In the genomic region with DNA sequence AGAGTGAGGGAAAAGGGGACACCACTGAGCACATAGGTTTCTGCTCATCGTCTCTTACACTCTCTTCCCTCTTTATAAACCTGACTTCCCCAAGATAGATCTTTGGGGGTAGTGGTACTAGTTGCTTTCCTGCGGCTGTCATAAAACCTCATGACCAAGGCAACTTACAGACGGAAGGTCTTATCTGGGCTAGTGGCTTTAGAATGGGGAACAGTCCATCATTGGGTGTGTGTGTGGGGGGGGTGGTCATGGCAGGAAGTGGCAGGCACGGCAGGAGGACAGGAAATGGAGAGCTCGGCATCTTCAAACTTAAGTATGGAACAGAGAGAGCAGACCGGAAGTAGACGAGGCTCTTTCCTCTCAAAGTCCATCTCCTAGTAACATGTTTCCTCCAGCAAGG, we compare ENCODE assay signal across 24 mouse cellular contexts. TPM values are rescaled to one million over a fixed set of nuclear protein-coding genes. Genes with fewer than 3 reads are reported as not detected.
DNase-seq lines count a peak whose midpoint lies in the region; ATAC-seq and TF ChIP-seq lines count a peak whose summit lies in the region.
"Had no signal": no experiment of that assay in that cellular context is flagged by ENCODE, and none has a peak within 500 bp of the region (broad histone marks: within the 10 kb centered on the region; RNA-seq: fewer than 3 reads in every experiment).

No protein-coding gene starts in this region.

- no peaks in the 10 kb centered on the region for H3K27me3 ChIP-seq in midbrain, embryonic 11.5 days (ENCODE audit: control insufficient read depth, insufficient read depth, low read length)
- H3K27me3 ChIP-seq in midbrain, embryonic 15.5 days (replicated peaks) = no peaks in the 10 kb centered on the region
- H3K27me3 ChIP-seq in stomach, postnatal 0 days (ENCODE audit: control insufficient read depth, insufficient read depth, low read length) = no peaks in the 10 kb centered on the region
- no peaks in the 10 kb centered on the region for H3K27me3 ChIP-seq in forebrain, embryonic 14.5 days (replicated peaks; ENCODE audit: control insufficient read depth, insufficient read depth, low read length)
- H3K27me3 ChIP-seq: embryonic facial prominence, embryonic 13.5 days; embryonic facial prominence, embryonic 15.5 days; forebrain, embryonic 12.5 days; forebrain, embryonic 15.5 days had no signal

- 91% methylated on average over 7 of the region's 7 CpGs for WGBS in midbrain, embryonic 11.5 days
- 94% methylated on average over 7 of the region's 7 CpGs for WGBS in midbrain, embryonic 15.5 days
- WGBS in stomach, postnatal 0 days = 89% methylated on average over 7 of the region's 7 CpGs
- 90% methylated on average over 7 of the region's 7 CpGs for WGBS in forebrain, embryonic 14.5 days

- H3K36me3 ChIP-seq in midbrain, embryonic 11.5 days (ENCODE audit: control insufficient read depth, insufficient read depth, low read length) = no peaks in the 10 kb centered on the region
- H3K36me3 ChIP-seq in midbrain, embryonic 15.5 days (replicated peaks) = no peaks in the 10 kb centered on the region
- no peaks in the 10 kb centered on the region for H3K36me3 ChIP-seq in stomach, postnatal 0 days (ENCODE audit: control insufficient read depth, insufficient read depth, low read length)
- H3K36me3 ChIP-seq in forebrain, embryonic 14.5 days (ENCODE audit: control insufficient read depth, insufficient read depth, low read length) = no peaks in the 10 kb centered on the region
- H3K36me3 ChIP-seq: embryonic facial prominence, embryonic 13.5 days; embryonic facial prominence, embryonic 15.5 days; forebrain, embryonic 10.5 days; forebrain, embryonic 12.5 days; forebrain, embryonic 15.5 days had no signal

- H3K9me3 ChIP-seq in midbrain, embryonic 11.5 days (ENCODE audit: control insufficient read depth, low read length) = no peaks in the 10 kb centered on the region
- no peaks in the 10 kb centered on the region for H3K9me3 ChIP-seq in midbrain, embryonic 15.5 days
- no peaks in the 10 kb centered on the region for H3K9me3 ChIP-seq in stomach, postnatal 0 days (ENCODE audit: control insufficient read depth, low read length)
- H3K9me3 ChIP-seq in forebrain, embryonic 14.5 days (replicated peaks; ENCODE audit: control insufficient read depth, low read length) = no peaks in the 10 kb centered on the region
- H3K9me3 ChIP-seq: embryonic facial prominence, embryonic 13.5 days; embryonic facial prominence, embryonic 15.5 days; forebrain, embryonic 10.5 days; forebrain, embryonic 12.5 days; forebrain, embryonic 15.5 days had no signal

- H3K9ac ChIP-seq in midbrain, embryonic 11.5 days (ENCODE audit: low read length) = no peak overlapping the region
- no peak overlapping the region for H3K9ac ChIP-seq in midbrain, embryonic 15.5 days
- H3K9ac ChIP-seq in stomach, postnatal 0 days (ENCODE audit: low read length) = no peak overlapping the region
- no peak overlapping the region for H3K9ac ChIP-seq in forebrain, embryonic 14.5 days (ENCODE audit: low read length)
- H3K9ac ChIP-seq: embryonic facial prominence, embryonic 13.5 days; embryonic facial prominence, embryonic 15.5 days; forebrain, embryonic 12.5 days; forebrain, embryonic 15.5 days had no signal

- DNase-seq in midbrain, embryonic 11.5 days (ENCODE audit: low spot score, missing footprints) = peak; percentile 44
- no peak for DNase-seq in stomach, postnatal 0 days (ENCODE audit: low spot score)
- no peak for DNase-seq in kidney, adult 9 months
- DNase-seq in forebrain, embryonic 14.5 days (ENCODE audit: low spot score) = no peak
- DNase-seq: adrenal gland, adult 8-10 months; adrenal gland, postnatal 14 days; adrenal gland, postnatal 36 days; cerebellum, adult 11-12 months; cerebellum, adult 2 months; cerebellum, adult 9-10 months; cerebellum, postnatal 10 days; cerebellum, postnatal 25 days; embryo, embryonic 11 days had no signal

- no peak for TF ChIP-seq CTCF in stomach, postnatal 0 days (IDR thresholded peaks at IDR 0.05; ENCODE audit: low read depth)

- no peaks in the 10 kb centered on the region for H3K4me1 ChIP-seq in midbrain, embryonic 11.5 days (ENCODE audit: control insufficient read depth, insufficient read depth, low read length)
- peaks cover 7% of the 10 kb centered on the region; the same call in 1 of the 2 replicates for H3K4me1 ChIP-seq in midbrain, embryonic 15.5 days
- H3K4me1 ChIP-seq in stomach, postnatal 0 days (replicated peaks; ENCODE audit: control insufficient read depth, insufficient read depth) = no peaks in the 10 kb centered on the region
- no peaks in the 10 kb centered on the region for H3K4me1 ChIP-seq in forebrain, embryonic 14.5 days (ENCODE audit: control insufficient read depth, insufficient read depth, low read length)
- H3K4me1 ChIP-seq: embryonic facial prominence, embryonic 15.5 days; forebrain, embryonic 15.5 days had no signal

- H3K4me2 ChIP-seq in midbrain, embryonic 11.5 days = no peak overlapping the region
- H3K4me2 ChIP-seq in midbrain, embryonic 15.5 days = no peak overlapping the region
- no peak overlapping the region for H3K4me2 ChIP-seq in stomach, postnatal 0 days (replicated peaks; ENCODE audit: low read depth)
- no peak overlapping the region for H3K4me2 ChIP-seq in forebrain, embryonic 14.5 days (ENCODE audit: low read length)
- H3K4me2 ChIP-seq: embryonic facial prominence, embryonic 13.5 days; embryonic facial prominence, embryonic 15.5 days; forebrain, embryonic 12.5 days; forebrain, embryonic 15.5 days had no signal

- no peak for ATAC-seq in midbrain, embryonic 11.5 days (ENCODE audit: low FRiP score)
- no peak for ATAC-seq in midbrain, embryonic 15.5 days (replicated peaks)
- peak; percentile 61 for ATAC-seq in common myeloid progenitor, adult 5-6 weeks (replicated peaks; ENCODE audit: low read depth, poor library complexity, severe bottlenecking)
- ATAC-seq in megakaryocyte, adult 5-6 weeks (ENCODE audit: poor library complexity, severe bottlenecking) = peak; percentile 70
- no peak for ATAC-seq in stomach, postnatal 0 days (ENCODE audit: low FRiP score, low TSS enrichment)
- ATAC-seq in forebrain, embryonic 14.5 days = no peak
- ATAC-seq: activated CD4-positive, CD25-positive, alpha-beta regulatory T cell, adult 4 months; forebrain, embryonic 15.5 days; Patski had no signal

- no peak for TF ChIP-seq EP300 in stomach, postnatal 0 days (optimal IDR thresholded peaks at IDR 0.05)

- H3K27ac ChIP-seq in midbrain, embryonic 11.5 days (ENCODE audit: low read depth, low read length) = no peak overlapping the region
- no peak overlapping the region for H3K27ac ChIP-seq in midbrain, embryonic 15.5 days
- H3K27ac ChIP-seq in stomach, postnatal 0 days (replicated peaks) = no peak overlapping the region
- H3K27ac ChIP-seq in forebrain, embryonic 14.5 days (ENCODE audit: low read depth, low read length) = no peak overlapping the region
- H3K27ac ChIP-seq: embryonic facial prominence, embryonic 13.5 days; embryonic facial prominence, embryonic 15.5 days; forebrain, embryonic 10.5 days; forebrain, embryonic 12.5 days; forebrain, embryonic 15.5 days had no signal

- H3K4me3 ChIP-seq in midbrain, embryonic 11.5 days (ENCODE audit: low read depth, low read length) = no peak overlapping the region
- H3K4me3 ChIP-seq in midbrain, embryonic 15.5 days = no peak overlapping the region
- H3K4me3 ChIP-seq in stomach, postnatal 0 days (ENCODE audit: low read depth, low read length) = no peak overlapping the region
- H3K4me3 ChIP-seq in forebrain, embryonic 14.5 days (ENCODE audit: low read depth, low read length) = no peak overlapping the region
- H3K4me3 ChIP-seq: embryonic facial prominence, embryonic 13.5 days; embryonic facial prominence, embryonic 15.5 days; erythroblast, embryonic 14.5 days; forebrain, embryonic 10.5 days; forebrain, embryonic 12.5 days; forebrain, embryonic 15.5 days had no signal

RNA-seq across cellular contexts. Expression of gene Glrx5, which starts 32.6 kb away (rescaled TPM):
- 186 and 197 TPM in 2 replicates for polyA plus RNA-seq in midbrain, embryonic 11.5 days (2014; fragmentation: Nextera tagmentation; extraction: Ambion mirVana)
- 143 and 144 TPM in 2 replicates for polyA plus RNA-seq in midbrain, embryonic 15.5 days (2015; fragmentation: Nextera tagmentation; extraction: Ambion mirVana)
- total RNA-seq in common myeloid progenitor, adult 5-6 weeks (2017) = 30.1 and 42.8 TPM in 2 replicates
- total RNA-seq in megakaryocyte, adult 5-6 weeks (2015) = 24.8 and 35.1 TPM in 2 replicates
- 10.0 and 10.7 TPM in 2 replicates for total RNA-seq in megakaryocyte, adult 5-6 weeks (2017)
- 125 and 134 TPM in 2 replicates for polyA plus RNA-seq in stomach, postnatal 0 days (2015; fragmentation: Nextera tagmentation; extraction: Ambion mirVana)
- polyA plus RNA-seq in forebrain, embryonic 14.5 days (2014; fragmentation: Nextera tagmentation; extraction: Ambion mirVana) = 154 and 173 TPM in 2 replicates

RNA-seq across cellular contexts. Expression of gene Syne3, which starts 55.5 kb away (rescaled TPM):
- polyA plus RNA-seq in midbrain, embryonic 11.5 days (2014; fragmentation: Nextera tagmentation; extraction: Ambion mirVana) = 0.10 TPM in 1 of 2 replicates, not detected in the other
- 0.40 and 0.49 TPM in 2 replicates for polyA plus RNA-seq in midbrain, embryonic 15.5 days (2015; fragmentation: Nextera tagmentation; extraction: Ambion mirVana)
- 23.0 and 25.3 TPM in 2 replicates for total RNA-seq in common myeloid progenitor, adult 5-6 weeks (2017)
- total RNA-seq in megakaryocyte, adult 5-6 weeks (2015) = 14.1 and 17.8 TPM in 2 replicates
- 26.9 and 28.4 TPM in 2 replicates for total RNA-seq in megakaryocyte, adult 5-6 weeks (2017)
- 0.62 and 0.72 TPM in 2 replicates for polyA plus RNA-seq in stomach, postnatal 0 days (2015; fragmentation: Nextera tagmentation; extraction: Ambion mirVana)
- 0.08 and 0.22 TPM in 2 replicates for polyA plus RNA-seq in forebrain, embryonic 14.5 days (2014; fragmentation: Nextera tagmentation; extraction: Ambion mirVana)

Comparison
In these comparisons a context has a peak if more than half of its experiments do, and no peak if none do; other contexts are left out.
1. ATAC-seq: peak in common myeloid progenitor, adult 5-6 weeks (single experiment) and megakaryocyte, adult 5-6 weeks (single experiment); none in midbrain, embryonic 11.5 days (single experiment), midbrain, embryonic 15.5 days (single experiment), stomach, postnatal 0 days (single experiment) and forebrain, embryonic 14.5 days (single experiment).